Comparison of ENCODE assay signal across 10 mouse cellular contexts in genomic region chr15:100168191-100168606, GRCm38 (mm10). TPM values are rescaled to one million over a fixed set of nuclear protein-coding genes. Genes with fewer than 3 reads are reported as not detected.
DNase-seq lines count a peak whose midpoint lies in the region; ATAC-seq and TF ChIP-seq lines count a peak whose summit lies in the region.
"Had no signal": no experiment of that assay in that cellular context is flagged by ENCODE, and none has a peak within 500 bp of the region (broad histone marks: within the 10 kb centered on the region; RNA-seq: fewer than 3 reads in every experiment).

No protein-coding gene starts in this region.

- no peak overlapping the region for H3K4me3 ChIP-seq in layer of hippocampus, adult 2 months
- H3K4me3 ChIP-seq in embryonic fibroblast, embryonic 13.5 days (ENCODE audit: insufficient read depth, low read length), result no peak overlapping the region
- H3K4me3 ChIP-seq in lung, postnatal 0 days (ENCODE audit: low read depth, low read length), result no peak overlapping the region
- H3K4me3 ChIP-seq: midbrain, embryonic 15.5 days had no signal

- peaks cover 22% of the 10 kb centered on the region; the same call in 1 of the 2 replicates for H3K36me3 ChIP-seq in lung, postnatal 0 days (ENCODE audit: insufficient read depth, low read length)

- no peak overlapping the region for H3K9ac ChIP-seq in lung, postnatal 0 days (replicated peaks; ENCODE audit: low read depth)
- H3K9ac ChIP-seq: midbrain, embryonic 15.5 days had no signal

- no peaks in the 10 kb centered on the region for H3K9me3 ChIP-seq in lung, postnatal 0 days (ENCODE audit: low read length)
- H3K9me3 ChIP-seq: midbrain, embryonic 15.5 days had no signal

- 0 out of 2 replicates have a peak, but pooled peaks have one; percentile 28 for ATAC-seq in lung, postnatal 0 days
- ATAC-seq: intestine, embryonic 16.5 days; midbrain, embryonic 15.5 days had no signal

- TF ChIP-seq POLR2A in embryonic fibroblast, embryonic 13.5 days (IDR thresholded peaks at IDR 0.05; ENCODE audit: low read depth, low read length), result no peak

- 56% methylated on average over 8 of the region's 8 CpGs for WGBS in lung, postnatal 0 days

- H3K4me1 ChIP-seq in embryonic fibroblast, embryonic 13.5 days (ENCODE audit: control insufficient read depth, insufficient read depth, low read length), result no peaks in the 10 kb centered on the region
- H3K4me1 ChIP-seq in lung, postnatal 0 days (ENCODE audit: insufficient read depth, low read depth, low read length), result no peaks in the 10 kb centered on the region
- H3K4me1 ChIP-seq: midbrain, embryonic 15.5 days had no signal

- H3K4me2 ChIP-seq in lung, postnatal 0 days (replicated peaks; ENCODE audit: low read depth, low read length), result no peak overlapping the region
- H3K4me2 ChIP-seq: midbrain, embryonic 15.5 days had no signal

- DNase-seq in layer of hippocampus, adult 2 months (ENCODE audit: low spot score in 2 of 2), result no peak
- DNase-seq in layer of hippocampus, postnatal 25 days (ENCODE audit: extremely low spot score in 1 of 2, low spot score in 1 of 2), result no peak
- peak; percentile 23 to 49 for DNase-seq in heart, adult 9 months (ENCODE audit: low spot score in 2 of 2)
- DNase-seq in lung, postnatal 0 days (ENCODE audit: low spot score), result peak; percentile 31
- no peak for DNase-seq in spleen, adult 12 weeks (ENCODE audit: low spot score)
- DNase-seq in retina, embryonic 14.5 days (ENCODE audit: low spot score), result no peak
- DNase-seq in spleen, adult 18-20 months, result no peak

- no peak for TF ChIP-seq CTCF in layer of hippocampus, adult 2 months (conservative IDR thresholded peaks at IDR 0.05)
- no peak for TF ChIP-seq CTCF in embryonic fibroblast, embryonic 13.5 days (IDR thresholded peaks at IDR 0.05; ENCODE audit: borderline replicate concordance, insufficient read depth, low read length)
- TF ChIP-seq CTCF in lung, postnatal 0 days (IDR thresholded peaks at IDR 0.05), result no peak

- H3K27ac ChIP-seq in layer of hippocampus, adult 2 months, result peak overlapping the region; percentile 65
- H3K27ac ChIP-seq in embryonic fibroblast, embryonic 13.5 days (ENCODE audit: insufficient read depth, low read length), result peak overlapping the region; percentile 73; the same call in 1 of the 2 replicates
- H3K27ac ChIP-seq in lung, postnatal 0 days (ENCODE audit: low read length), result peak overlapping the region; percentile 16; the same call in 1 of the 2 replicates
- H3K27ac ChIP-seq: midbrain, embryonic 15.5 days had no signal

- no peak for TF ChIP-seq EP300 in lung, postnatal 0 days (IDR thresholded peaks at IDR 0.05)

- H3K27me3 ChIP-seq in lung, postnatal 0 days (replicated peaks; ENCODE audit: insufficient read depth, low read length), result no peaks in the 10 kb centered on the region
- H3K27me3 ChIP-seq: midbrain, embryonic 15.5 days had no signal

RNA-seq across cellular contexts. Expression of gene Atf1, which starts 59.4 kb away (rescaled TPM):
- 10 to 100 TPM; 22.5 to 24.2 TPM for total RNA-seq in layer of hippocampus, adult 2 months (2021)
- 10 to 100 TPM; 19.3 to 24.3 TPM for total RNA-seq in layer of hippocampus, postnatal 25 days (2021)
- polyA plus RNA-seq in embryonic fibroblast, embryonic 13.5 days (2011; ENCODE audit: insufficient read length, low read depth, missing spikeins), result 62.5 and 68.0 TPM in 2 replicates
- polyA plus RNA-seq in lung, postnatal 0 days (2015; fragmentation: Nextera tagmentation; extraction: Ambion mirVana), result 28.3 and 35.3 TPM in 2 replicates

Comparison
In these comparisons a context has a peak if more than half of its experiments do, and no peak if none do; other contexts are left out.
1. DNase-seq: peak in heart, adult 9 months (2 of 2) and lung, postnatal 0 days (single experiment); none in layer of hippocampus, adult 2 months (0 of 2), layer of hippocampus, postnatal 25 days (0 of 2), spleen, adult 12 weeks (single experiment), retina, embryonic 14.5 days (single experiment) and spleen, adult 18-20 months (0 of 2).
2. H3K27ac ChIP-seq: peak in every context shown above with its lines; median percentile 73 in embryonic fibroblast, embryonic 13.5 days; 65 in layer of hippocampus, adult 2 months; 16 in lung, postnatal 0 days.